Mouse (Mus musculus): ENCODE data around the gene Slc37a2. TPM values are rescaled to one million over a fixed set of nuclear protein-coding genes. Genes with fewer than 3 reads are reported as not detected.

Gene Slc37a2
- polyA plus RNA-seq, 1 experiment from 2014 or later = 1.5 TPM

DNA sequence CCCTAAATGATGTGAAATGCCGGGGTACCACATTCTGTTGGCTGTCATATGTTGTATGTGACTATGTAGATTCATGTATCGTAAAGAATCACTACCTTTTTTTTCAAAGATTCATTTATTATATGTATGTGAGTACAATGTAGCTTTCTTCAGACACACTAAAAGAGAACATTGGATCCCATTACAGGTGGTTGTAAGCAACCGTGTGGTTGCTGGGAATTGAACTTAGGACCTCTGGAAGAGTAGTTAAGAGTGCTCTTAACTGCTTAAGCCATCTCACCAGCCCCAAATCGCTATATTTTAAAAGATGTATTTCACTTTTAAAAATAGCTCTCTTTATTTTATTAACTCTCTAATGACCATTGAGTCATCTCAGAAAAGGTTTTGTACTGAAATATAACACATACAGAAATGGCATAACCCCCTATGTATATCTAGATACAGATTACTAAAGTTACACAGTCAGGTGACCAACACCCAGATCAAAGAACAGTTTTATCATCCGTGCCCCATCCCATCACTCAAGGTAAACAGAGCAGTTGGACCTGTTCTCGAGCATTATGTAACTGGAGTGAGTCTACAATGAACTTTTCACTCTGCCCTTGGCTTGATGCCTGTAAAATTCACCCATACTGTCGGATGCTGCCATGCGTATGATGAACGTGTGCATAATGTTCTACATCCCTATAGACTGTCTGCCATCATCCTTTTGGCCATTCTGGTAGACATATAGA, 41.0 kb downstream of the Slc37a2 start:
- 71% methylated on average over 9 of the region's 9 CpGs for WGBS (ENCODE audit: insufficient replicate concordance)
- DNase-seq = no peak
- no peak overlapping the region for H3K4me2 ChIP-seq
- H3K27ac ChIP-seq = no peak overlapping the region
- H3K9me3 ChIP-seq (replicated peaks) = no peaks in the 10 kb centered on the region
- H3K9ac ChIP-seq = no peak overlapping the region
- ATAC-seq (ENCODE audit: low read depth) = peak; percentile 64
- no peaks in the 10 kb centered on the region for H3K36me3 ChIP-seq
- no peaks in the 10 kb centered on the region for H3K4me1 ChIP-seq (replicated peaks)
- H3K4me3 ChIP-seq (replicated peaks) = no peak overlapping the region
- no peaks in the 10 kb centered on the region for H3K27me3 ChIP-seq

GRCm38 (mm10) chr9:37213060-37213738, 42.3 kb downstream of the Slc37a2 start:
- WGBS (ENCODE audit: insufficient replicate concordance) = 72% methylated on average over 13 of the region's 13 CpGs
- H3K27ac ChIP-seq = no peak overlapping the region
- no peaks in the 10 kb centered on the region for H3K27me3 ChIP-seq
- ATAC-seq (ENCODE audit: low read depth) = no peak
- no peak overlapping the region for H3K4me3 ChIP-seq (replicated peaks)
- H3K4me2 ChIP-seq = no peak overlapping the region
- no peak overlapping the region for H3K9ac ChIP-seq
- peaks cover 10% of the 10 kb centered on the region for H3K4me1 ChIP-seq (replicated peaks)
- H3K36me3 ChIP-seq = no peaks in the 10 kb centered on the region
- H3K9me3 ChIP-seq (replicated peaks) = no peaks in the 10 kb centered on the region
- no peak for DNase-seq

GRCm38 (mm10) chr9:37207929-37208411, 47.6 kb downstream of the Slc37a2 start, which contains the start of gene Tmem218:
Gene Tmem218, plus strand, starts transcription at chr9:37208223.
- peaks cover 16% of the 10 kb centered on the region for H3K4me1 ChIP-seq (replicated peaks)
- no peaks in the 10 kb centered on the region for H3K9me3 ChIP-seq (replicated peaks)
- H3K36me3 ChIP-seq = no peaks in the 10 kb centered on the region
- DNase-seq (peak; percentile 92), ATAC-seq (ENCODE audit: low read depth) (peak; percentile 100)
- H3K9ac ChIP-seq = peak within 1 kb of the TSS; percentile 74
- H3K4me2 ChIP-seq = peak within 1 kb of the TSS; percentile 71
- H3K27ac ChIP-seq = peak within 1 kb of the TSS; percentile 69
- WGBS (ENCODE audit: insufficient replicate concordance) = under 1% methylated on average over 21 of the region's 21 CpGs
- peak within 1 kb of the TSS; percentile 62 for H3K4me3 ChIP-seq (replicated peaks)
- H3K27me3 ChIP-seq = no peaks in the 10 kb centered on the region

DNA sequence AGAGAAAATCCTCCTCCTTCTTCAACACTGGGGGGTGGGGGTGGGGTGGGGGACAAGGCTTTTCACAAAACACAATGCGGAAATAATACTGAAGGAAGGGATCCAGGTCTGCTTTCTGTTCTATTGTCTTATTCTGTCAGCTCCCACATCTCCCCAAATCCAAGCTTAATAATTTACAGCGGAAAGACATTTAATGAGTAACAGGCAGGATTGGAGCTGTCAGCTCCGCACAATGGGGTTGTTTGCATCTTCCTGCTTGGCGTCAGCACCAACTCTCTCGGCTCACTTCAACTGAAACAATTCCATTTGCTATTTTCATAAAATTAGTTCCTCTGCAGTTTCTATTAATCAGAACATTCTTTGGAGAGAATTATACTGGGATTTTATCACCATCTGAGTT, 51.7 kb downstream of the Slc37a2 start:
- DNase-seq (no peak), ATAC-seq (ENCODE audit: low read depth) (no peak)
- Histone ChIP-seq H3K9ac (no peak overlapping the region), H3K4me1 (replicated peaks) (peaks cover 12% of the 10 kb centered on the region), H3K27ac (no peak overlapping the region), H3K27me3 (no peaks in the 10 kb centered on the region), H3K36me3 (no peaks in the 10 kb centered on the region), H3K4me2 (no peak overlapping the region), H3K9me3 (replicated peaks) (no peaks in the 10 kb centered on the region), H3K4me3 (replicated peaks) (no peak overlapping the region)
- 65% methylated on average over 5 of the region's 5 CpGs for WGBS (ENCODE audit: insufficient replicate concordance)

GRCm38 (mm10) chr9:37200414-37200813, 55.1 kb downstream of the Slc37a2 start:
- H3K4me3 ChIP-seq (replicated peaks) = no peak overlapping the region
- no peaks in the 10 kb centered on the region for H3K36me3 ChIP-seq
- DNase-seq (no peak), ATAC-seq (ENCODE audit: low read depth) (no peak)
- H3K4me2 ChIP-seq = no peak overlapping the region
- H3K27me3 ChIP-seq = no peaks in the 10 kb centered on the region
- H3K9ac ChIP-seq = no peak overlapping the region
- no peak overlapping the region for H3K27ac ChIP-seq
- WGBS (ENCODE audit: insufficient replicate concordance) = 61% methylated on average over 5 of the region's 5 CpGs
- no peaks in the 10 kb centered on the region; the same call in 1 of the 2 replicates for H3K4me1 ChIP-seq (replicated peaks)
- H3K9me3 ChIP-seq (replicated peaks) = no peaks in the 10 kb centered on the region

- H3K4me1 ChIP-seq (replicated peaks) = no peaks in the 10 kb centered on the region
- WGBS (ENCODE audit: insufficient replicate concordance) = 53% methylated on average over 4 of the region's 4 CpGs
- H3K27me3 ChIP-seq = no peaks in the 10 kb centered on the region
- ATAC-seq (ENCODE audit: low read depth) (no peak), DNase-seq (no peak)
- no peak overlapping the region for H3K4me2 ChIP-seq
- H3K9me3 ChIP-seq (replicated peaks) = no peaks in the 10 kb centered on the region
- H3K4me3 ChIP-seq (replicated peaks) = no peak overlapping the region
- no peaks in the 10 kb centered on the region for H3K36me3 ChIP-seq
- no peak overlapping the region for H3K27ac ChIP-seq
- no peak overlapping the region for H3K9ac ChIP-seq
These were observed 58.5 kb downstream of the Slc37a2 start for GRCm38 (mm10) chr9:37197067-37197466.

DNA sequence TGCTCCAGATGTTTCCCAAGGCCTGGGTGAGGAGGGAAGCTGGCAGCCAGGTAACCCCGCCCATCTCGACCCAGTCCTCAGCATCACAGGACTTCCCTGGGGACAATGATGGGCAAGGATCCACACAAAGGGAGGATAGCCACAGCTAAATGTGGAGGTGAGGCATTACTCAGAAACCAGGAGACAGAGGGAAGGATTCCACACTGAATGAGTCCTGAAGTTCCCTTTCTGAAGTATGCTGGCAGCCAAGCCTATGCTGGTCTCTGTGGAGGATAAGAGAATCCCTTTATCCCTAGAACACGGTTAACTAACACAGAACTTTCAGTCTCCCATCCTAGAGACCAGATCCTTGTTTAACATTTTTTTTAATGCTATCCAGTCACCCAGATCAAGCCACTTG, 67.5 kb downstream of the Slc37a2 start:
- H3K4me2 ChIP-seq = no peak overlapping the region
- ATAC-seq (ENCODE audit: low read depth) (no peak), DNase-seq (no peak)
- WGBS (ENCODE audit: insufficient replicate concordance) = 72% methylated on average over 3 of the region's 3 CpGs
- no peak overlapping the region for H3K27ac ChIP-seq
- H3K4me1 ChIP-seq (replicated peaks) = no peaks in the 10 kb centered on the region
- no peaks in the 10 kb centered on the region for H3K36me3 ChIP-seq
- no peak overlapping the region for H3K4me3 ChIP-seq (replicated peaks)
- H3K9me3 ChIP-seq (replicated peaks) = no peaks in the 10 kb centered on the region
- H3K9ac ChIP-seq = no peak overlapping the region
- no peaks in the 10 kb centered on the region for H3K27me3 ChIP-seq

GRCm38 (mm10) chr9:37187407-37187806, 68.1 kb downstream of the Slc37a2 start:
- Histone ChIP-seq H3K9ac (no peak overlapping the region), H3K9me3 (replicated peaks) (no peaks in the 10 kb centered on the region), H3K27ac (no peak overlapping the region), H3K4me3 (replicated peaks) (no peak overlapping the region), H3K36me3 (no peaks in the 10 kb centered on the region), H3K4me2 (no peak overlapping the region), H3K27me3 (no peaks in the 10 kb centered on the region), H3K4me1 (replicated peaks) (no peaks in the 10 kb centered on the region)
- DNase-seq (no peak), ATAC-seq (ENCODE audit: low read depth) (no peak)
- WGBS (ENCODE audit: insufficient replicate concordance) = 67% methylated on average over 5 of the region's 5 CpGs

- DNase-seq = no peak
- Histone ChIP-seq H3K27me3 (no peaks in the 10 kb centered on the region), H3K4me3 (replicated peaks) (no peak overlapping the region), H3K9ac (no peak overlapping the region), H3K4me2 (no peak overlapping the region), H3K9me3 (replicated peaks) (no peaks in the 10 kb centered on the region), H3K4me1 (replicated peaks) (no peaks in the 10 kb centered on the region), H3K36me3 (no peaks in the 10 kb centered on the region), H3K27ac (no peak overlapping the region)
- ATAC-seq (ENCODE audit: low read depth) = no peak
- WGBS (ENCODE audit: insufficient replicate concordance) = 54% methylated on average over 2 of the region's 2 CpGs
These were observed 72.4 kb downstream of the Slc37a2 start for GRCm38 (mm10) chr9:37183176-37183575.

- no peak overlapping the region for H3K4me3 ChIP-seq (replicated peaks)
- H3K36me3 ChIP-seq = no peaks in the 10 kb centered on the region
- no peaks in the 10 kb centered on the region for H3K9me3 ChIP-seq (replicated peaks)
- WGBS (ENCODE audit: insufficient replicate concordance) = 65% methylated on average over 5 of the region's 5 CpGs
- no peak for DNase-seq
- H3K4me2 ChIP-seq = no peak overlapping the region
- no peak overlapping the region for H3K27ac ChIP-seq
- H3K27me3 ChIP-seq = no peaks in the 10 kb centered on the region
- no peaks in the 10 kb centered on the region for H3K4me1 ChIP-seq (replicated peaks)
- no peak for ATAC-seq (ENCODE audit: low read depth)
- no peak overlapping the region for H3K9ac ChIP-seq
These were observed 73.9 kb downstream of the Slc37a2 start for GRCm38 (mm10) chr9:37181596-37181995.

- H3K4me2 ChIP-seq = no peak overlapping the region
- no peak for DNase-seq
- no peak overlapping the region for H3K27ac ChIP-seq
- WGBS (ENCODE audit: insufficient replicate concordance) = 61% methylated on average over 4 of the region's 4 CpGs
- H3K36me3 ChIP-seq = no peaks in the 10 kb centered on the region
- H3K9me3 ChIP-seq (replicated peaks) = no peaks in the 10 kb centered on the region
- no peak for ATAC-seq (ENCODE audit: low read depth)
- no peaks in the 10 kb centered on the region for H3K4me1 ChIP-seq (replicated peaks)
- H3K4me3 ChIP-seq (replicated peaks) = no peak overlapping the region
- no peaks in the 10 kb centered on the region for H3K27me3 ChIP-seq
- no peak overlapping the region for H3K9ac ChIP-seq
These were observed 75.9 kb downstream of the Slc37a2 start for GRCm38 (mm10) chr9:37179596-37179995.

Measured in liver, embryonic 13.5 days (tissue).